Mouse (Mus musculus) brain, embryonic 14.5 days (tissue): Measurements from ENCODE around the gene Stk32c.

Experiments used
- CTCF ChIP-seq: fragments of 200-500 bp; IDR thresholded peaks from 2 replicates; pipeline ENCODE4 v1.5.1; 2012; ENCODE audit warnings: inconsistent platforms, mild to moderate bottlenecking, moderate library complexity, borderline replicate concordance; ENCODE audit not compliant: insufficient read depth, insufficient read length; ENCODE audit errors: extremely low read depth
- POLR2A ChIP-seq: fragments of 200-500 bp; IDR thresholded peaks from 2 replicates; pipeline ENCODE4 v1.6.1; 2012; ENCODE audit warnings: mild to moderate bottlenecking, inconsistent platforms, borderline replicate concordance; ENCODE audit not compliant: poor library complexity, insufficient read depth, insufficient read length, severe bottlenecking; ENCODE audit errors: extremely low read depth

DNA sequence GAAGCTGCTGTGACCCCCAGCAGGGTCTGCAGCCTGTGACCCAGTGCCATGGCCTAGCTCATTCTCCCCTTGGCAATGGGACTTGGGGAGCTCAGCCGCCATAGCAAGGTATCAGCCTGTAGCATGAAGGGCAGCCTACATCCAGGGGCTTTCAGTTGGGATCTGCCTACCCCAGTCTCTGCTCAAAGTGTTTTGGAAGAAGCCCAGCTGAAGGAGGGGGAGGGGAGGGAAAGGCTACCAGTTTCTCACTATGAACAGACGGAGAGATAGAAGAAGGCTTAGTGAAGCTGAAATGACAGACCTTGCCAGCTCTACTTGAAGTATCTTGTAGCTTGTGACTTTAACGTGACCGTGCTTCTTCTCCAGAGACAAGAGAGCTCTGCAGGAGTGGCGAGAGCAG, 16.7 kb upstream of the Stk32c start:
- TF ChIP-seq CTCF (no peak), POLR2A (no peak)
